Mouse (Mus musculus): ENCODE results near the gene Gm45623. TPM values are rescaled to one million over a fixed set of nuclear protein-coding genes. Genes with fewer than 3 reads are reported as not detected.

The Gm45623 gene
- polyA plus RNA-seq, 1 experiment: 0.12 TPM

DNA sequence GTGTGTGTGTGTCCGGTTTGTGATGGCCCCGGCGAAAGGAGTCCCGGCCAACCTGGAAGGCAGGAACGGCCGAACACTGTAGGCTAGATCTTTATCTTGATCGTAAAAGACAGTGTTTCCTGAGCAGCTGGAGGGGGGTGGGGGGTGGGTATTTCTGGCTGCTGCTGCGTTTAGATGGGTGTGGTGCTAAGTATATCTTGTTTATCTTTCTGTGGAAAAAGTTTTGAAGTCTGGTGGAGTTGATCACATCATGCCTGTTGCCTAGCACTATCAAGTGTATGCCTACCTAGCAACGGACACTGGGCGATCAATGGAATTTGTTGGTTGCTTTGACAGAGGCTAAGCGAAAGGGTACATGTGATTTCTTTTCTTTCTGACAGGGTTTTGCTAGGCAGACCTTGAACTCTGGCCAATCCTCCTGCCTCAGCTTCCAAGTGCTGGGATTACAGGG is 49.7 kb downstream of the Gm45623 start:
- WGBS: under 1% methylated on average over 11 of the region's 11 CpGs
- DNase-seq (ENCODE audit: low read depth, low spot score): no peak

DNA sequence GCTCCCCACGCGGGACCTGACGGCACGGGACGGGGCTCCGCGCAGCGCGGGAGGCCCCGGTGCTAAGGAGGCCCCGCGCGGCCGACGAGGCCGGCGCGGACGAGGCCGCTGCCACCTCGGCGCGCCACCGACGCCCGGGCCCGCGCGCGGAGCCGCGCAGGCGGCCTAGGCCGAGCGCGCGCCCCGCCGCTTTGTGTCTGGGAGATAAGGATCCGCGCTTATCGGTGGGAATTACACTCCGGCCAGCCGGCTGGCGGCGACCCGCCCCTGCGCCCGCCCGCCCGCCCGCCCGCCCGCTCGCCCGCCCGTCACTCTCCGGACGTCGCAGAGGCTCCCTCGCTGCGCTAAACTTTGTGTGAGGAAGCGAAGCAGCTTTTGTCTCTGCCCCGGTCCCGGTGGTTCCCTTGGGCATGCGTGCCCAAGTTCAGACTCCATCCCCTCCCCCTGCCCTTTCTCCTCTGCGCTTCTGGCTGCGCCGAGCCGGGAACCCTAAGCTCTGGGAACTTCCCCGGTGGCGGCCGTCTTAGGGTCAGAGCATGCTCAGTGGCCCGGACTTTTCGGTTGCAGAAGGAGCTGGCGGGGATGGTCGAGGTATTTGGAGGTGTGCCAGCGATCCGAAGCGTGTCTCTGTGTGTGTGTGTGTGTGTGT is 50.3 kb downstream of the Gm45623 start:
- WGBS: under 1% methylated on average over 78 of the region's 80 CpGs
- no peak for DNase-seq (ENCODE audit: low read depth, low spot score)

DNA sequence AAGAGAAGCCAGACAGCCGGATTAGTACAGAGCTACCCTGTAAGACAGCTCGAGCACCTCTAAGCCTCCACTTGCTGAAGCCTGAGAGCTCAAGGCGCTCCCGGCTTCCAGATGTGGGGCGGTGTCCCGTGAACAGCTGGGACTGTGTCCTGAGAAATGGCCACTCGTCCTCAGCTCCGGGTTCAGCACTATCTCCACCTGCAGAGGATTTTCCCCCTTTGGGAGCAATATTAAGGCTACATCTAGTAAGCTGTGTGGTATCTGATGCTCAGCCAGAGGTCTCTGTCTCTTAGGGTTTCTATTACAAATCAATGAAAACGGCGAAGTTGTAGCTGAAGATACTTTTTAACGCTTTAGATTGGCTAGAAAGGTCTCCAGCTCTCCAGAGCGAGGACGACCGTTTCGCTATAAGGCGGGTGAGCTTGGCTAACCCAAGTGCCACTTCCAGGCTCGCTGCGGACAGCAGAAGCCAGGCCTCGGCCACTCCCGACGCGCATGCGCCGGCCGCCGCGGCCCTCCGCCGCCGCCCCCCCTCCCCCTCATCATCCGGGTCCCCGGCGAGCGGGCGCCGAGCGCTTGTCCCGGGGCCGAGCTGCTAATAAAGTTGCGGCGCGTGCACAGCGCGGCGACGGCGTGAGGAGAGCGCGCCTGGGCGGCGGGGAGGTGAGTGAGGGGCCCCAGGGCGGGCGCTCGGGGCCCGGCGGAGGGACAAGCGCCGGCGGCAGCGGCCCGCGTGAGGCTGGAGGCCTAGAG is 51.0 kb downstream of the Gm45623 start, which contains the start of gene Smad5:
Gene Smad5, plus strand, starts transcription at position 542 of the 753 bp plus-strand sequence.
- 3% methylated on average over 62 of the region's 62 CpGs for WGBS
- peak; percentile 67 for DNase-seq (ENCODE audit: low read depth, low spot score)

Other genes starting within 250 kb of the Gm45623 start
- gene Fbxl21, start 231.4 kb downstream of the Gm45623 start, polyA plus RNA-seq (2012; rRNA removed): 1.7 TPM in 2 replicates
- 0.74 and 1.7 TPM in 2 replicates for gene Lect2, start 205.3 kb downstream of the Gm45623 start, polyA plus RNA-seq (2012; rRNA removed)
- 147 and 219 TPM in 2 replicates for gene Tgfbi, start 144.3 kb downstream of the Gm45623 start, polyA plus RNA-seq (2012; rRNA removed)
- 7.2 and 9.8 TPM in 2 replicates for gene Smad5, start 50.8 kb downstream of the Gm45623 start, polyA plus RNA-seq (2012; rRNA removed)
- gene Trpc7, start 142.2 kb upstream of the Gm45623 start, polyA plus RNA-seq (2012; rRNA removed): 0.20 and 0.49 TPM in 2 replicates